Mouse (Mus musculus) urinary bladder, postnatal 25 days (tissue): ENCODE results near the gene Gm20532.

Experiments used
- DNase-seq: peaks from one replicate; pipeline ENCODE4 v3.0.0; 2022; ENCODE audit warnings: low spot score

Gene Gm20532

DNA sequence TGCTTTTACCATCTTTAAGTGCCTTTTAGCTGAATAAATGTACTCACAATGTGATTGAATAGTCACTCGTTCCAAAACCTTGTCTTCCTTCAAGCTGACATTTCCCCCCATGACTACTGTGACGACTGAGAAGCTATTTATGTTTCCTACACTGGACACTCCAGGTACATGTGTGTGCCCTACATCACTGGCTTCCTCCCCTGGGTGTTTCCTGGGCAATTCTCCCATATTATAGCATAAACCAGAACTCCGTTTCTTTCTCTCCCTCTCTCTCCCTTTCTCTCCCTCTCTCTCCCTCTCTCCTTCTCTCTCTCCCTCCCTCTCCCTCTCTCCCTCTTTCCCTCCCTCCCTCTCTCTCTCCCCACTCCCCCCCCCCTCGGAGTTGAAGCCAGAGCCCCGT lies 12.6 kb upstream of the Gm20532 start:
- no peak for DNase-seq

DNA sequence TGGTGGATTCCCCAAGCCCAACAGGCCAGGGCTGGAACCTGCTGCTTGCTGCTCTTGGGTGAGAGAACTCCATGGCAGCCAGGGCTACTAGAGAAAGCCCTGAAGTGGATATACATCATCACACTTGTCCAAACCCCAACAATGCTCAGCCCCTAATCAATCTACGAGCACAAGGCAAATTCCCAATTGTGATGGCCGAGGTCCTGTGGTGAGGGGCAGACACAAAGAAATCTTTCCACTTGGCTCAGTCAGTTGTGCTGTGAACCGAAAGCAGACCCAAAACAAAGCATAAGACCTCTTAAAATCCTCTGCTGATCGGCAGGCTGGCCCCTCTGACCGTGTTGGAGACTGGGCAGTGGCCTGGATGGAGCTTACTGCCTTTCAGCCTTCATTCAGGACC lies 11.6 kb upstream of the Gm20532 start:
- no peak for DNase-seq

DNA sequence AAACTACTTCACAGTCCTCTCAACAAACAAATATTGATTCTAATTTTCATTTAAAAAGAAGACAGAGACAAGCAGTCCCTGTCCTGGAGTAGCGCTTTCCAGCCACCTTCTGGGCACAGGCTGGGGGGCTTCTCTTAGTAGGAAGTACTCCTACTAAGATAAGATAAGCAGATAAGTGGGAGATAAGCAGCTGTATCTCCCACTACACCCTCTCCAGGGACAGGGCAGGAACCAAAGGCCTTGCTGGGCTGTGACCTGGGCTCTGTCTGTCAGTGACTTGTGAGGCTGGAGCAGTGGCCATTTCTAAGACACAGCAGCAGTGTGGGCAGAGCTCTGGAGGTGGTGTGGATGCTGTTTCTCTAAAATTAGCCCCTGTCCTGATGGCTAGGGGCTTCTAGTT lies 11.1 kb upstream of the Gm20532 start:
- DNase-seq, result no peak

DNA sequence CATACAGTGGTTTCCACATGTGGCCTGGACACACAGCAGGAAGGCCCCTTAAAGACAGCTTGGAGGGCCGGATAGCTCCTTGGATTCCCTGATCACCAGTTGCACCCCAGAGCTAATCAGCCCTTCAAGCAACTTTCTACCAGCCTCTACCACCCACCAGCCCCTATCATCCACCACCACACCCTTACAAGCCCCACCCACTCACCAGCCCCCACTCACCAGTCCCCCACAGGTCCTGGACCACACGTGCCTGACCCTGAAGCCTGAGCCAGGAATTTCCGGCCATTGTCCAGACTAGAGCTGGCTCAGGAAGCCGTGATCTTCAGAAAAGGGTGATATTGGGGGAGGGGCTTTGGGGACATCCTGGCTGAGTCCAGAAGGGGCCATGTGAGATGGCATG lies 10.6 kb upstream of the Gm20532 start:
- DNase-seq, result no peak

DNA sequence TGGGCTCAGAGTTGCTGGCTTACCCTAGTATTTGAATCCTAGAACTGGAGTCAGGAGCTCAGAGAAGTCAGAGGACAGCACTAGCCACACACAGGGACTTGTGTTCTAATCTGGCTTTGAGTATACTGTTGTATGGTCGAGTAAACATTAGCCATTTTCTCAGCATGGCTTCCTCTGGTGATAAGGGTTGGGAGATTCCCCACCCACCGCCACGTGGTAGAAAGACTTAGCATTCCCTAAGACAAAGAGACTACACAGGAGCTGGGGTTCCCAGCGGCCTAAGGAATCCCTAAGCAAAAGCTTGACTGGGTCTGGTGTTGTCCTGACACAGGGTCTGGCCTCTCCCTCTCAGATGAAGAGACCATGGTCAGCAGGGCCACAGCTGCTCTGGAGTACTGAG lies 10.0 kb upstream of the Gm20532 start:
- no peak for DNase-seq

DNA sequence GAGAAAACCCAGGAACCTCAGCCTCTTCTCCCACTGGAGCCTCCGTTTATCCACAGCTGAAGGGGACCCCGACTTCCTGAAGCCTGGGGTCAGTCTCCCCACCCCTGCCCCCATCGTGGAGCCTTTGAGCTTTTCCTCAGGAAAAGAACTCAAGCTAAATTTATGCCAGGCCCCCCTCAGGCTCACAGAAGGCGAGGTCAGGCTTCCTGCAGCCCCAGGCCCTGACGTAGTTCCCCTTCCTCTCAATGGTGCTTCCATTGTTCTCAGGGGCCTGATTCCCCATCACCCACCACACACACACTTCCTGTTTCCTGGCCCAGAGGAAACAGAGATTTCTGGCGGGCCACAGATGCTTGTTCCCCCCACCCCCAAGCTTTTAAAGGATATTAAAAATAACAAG lies 8.1 kb upstream of the Gm20532 start:
- DNase-seq, result no peak

DNA sequence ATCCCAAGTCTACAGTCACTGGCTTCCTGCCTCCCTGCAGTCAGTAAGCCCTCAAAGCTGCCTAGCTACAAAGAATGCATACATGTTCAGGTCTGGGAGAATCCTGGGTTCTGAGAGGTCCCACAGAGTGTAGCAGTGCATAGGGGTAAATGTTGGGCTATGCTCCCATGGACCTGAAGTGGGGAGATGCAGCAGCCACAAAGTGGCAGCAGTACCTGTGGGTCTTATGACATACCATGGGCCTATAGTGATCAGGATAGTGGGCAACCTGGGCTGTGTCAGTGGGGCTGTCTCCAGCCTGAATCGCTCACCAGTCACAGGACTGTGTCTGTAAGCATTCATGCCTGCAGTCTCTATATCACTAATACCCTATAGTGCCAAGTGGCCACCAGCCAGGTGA lies 6.7 kb upstream of the Gm20532 start, which contains the start of gene Egfl7:
Gene Egfl7, plus strand, starts transcription at position 301 of the 400 bp plus-strand sequence.
- DNase-seq, result no peak

DNA sequence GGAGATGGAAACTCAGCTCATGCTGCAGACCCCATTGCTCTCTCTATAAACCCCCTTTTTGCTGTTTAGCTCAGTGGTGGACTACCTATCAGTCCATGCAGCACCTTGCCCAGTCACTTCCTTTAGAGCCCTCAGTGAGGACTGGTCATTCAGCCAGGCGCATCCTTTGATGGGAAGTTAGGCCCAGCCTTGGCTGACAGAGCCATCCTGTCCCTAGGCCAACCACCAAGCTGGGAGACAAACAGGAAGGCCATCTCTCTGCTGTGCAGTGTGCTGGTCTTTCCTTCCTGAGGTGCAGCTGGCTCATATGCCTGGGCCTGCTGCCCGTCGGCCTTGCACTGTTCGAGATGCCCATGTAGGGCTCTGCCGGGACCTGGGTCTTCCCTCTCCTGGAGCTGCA lies 5.7 kb upstream of the Gm20532 start:
- DNase-seq, result no peak

DNA sequence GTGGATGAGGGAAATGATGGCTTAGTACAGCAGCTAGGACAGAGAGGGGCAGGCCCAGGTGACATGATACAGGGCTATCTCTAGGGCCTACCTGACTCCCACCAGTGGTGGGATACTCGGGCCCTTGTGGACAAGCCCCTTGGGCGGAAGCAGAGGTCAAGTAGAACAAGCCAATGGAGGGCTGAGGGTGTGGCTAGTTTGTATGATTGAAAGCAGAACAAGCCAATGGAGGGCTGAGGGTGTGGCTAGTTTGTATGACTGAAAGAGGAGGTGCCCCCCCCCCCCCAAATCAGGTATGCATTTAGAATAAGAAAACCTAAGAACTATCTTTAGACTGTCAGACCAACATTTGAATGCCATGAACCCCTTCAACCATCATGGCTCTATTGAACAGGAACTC lies 4.2 kb upstream of the Gm20532 start:
- no peak for DNase-seq

DNA sequence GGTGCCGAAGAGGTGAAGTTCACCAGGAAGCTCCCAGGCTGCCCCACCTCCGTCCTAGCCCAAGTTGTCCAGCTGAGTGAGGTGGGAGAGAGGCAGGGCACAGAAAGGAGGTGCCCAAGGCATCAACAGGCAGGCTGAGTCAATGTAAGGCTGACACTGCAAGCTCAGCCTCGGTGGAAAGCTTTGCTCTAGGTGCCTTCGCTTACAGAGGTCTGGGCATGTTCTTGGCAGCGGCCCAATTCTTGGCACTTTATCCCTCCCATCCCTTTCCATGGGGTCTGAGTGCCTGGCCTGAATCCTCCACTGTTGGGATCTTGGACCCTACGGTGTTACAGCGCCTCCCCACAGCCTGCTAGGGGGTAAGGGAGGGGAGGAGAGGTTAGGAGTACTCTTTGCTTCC lies 3.7 kb upstream of the Gm20532 start:
- DNase-seq, result no peak

DNA sequence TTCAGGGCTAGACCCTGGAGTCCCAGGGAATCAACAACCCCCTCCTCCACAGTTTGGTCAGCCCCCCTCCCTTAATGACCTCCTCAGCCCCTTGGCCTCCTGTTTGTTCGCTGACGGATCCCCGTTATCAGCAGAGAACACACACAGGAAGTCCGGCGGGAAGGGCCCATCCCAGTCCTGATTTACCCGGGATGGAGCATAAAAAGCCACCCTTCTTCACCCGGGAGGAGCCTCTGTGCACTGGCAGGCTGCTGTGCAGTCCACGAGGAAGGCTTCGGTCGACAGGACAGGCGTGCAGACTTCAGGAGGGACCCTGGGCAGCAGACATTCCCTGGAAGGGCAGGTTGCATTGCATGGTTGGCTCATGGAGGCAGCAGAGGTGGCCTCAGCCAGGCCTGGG lies 2.8 kb upstream of the Gm20532 start:
- DNase-seq, result no peak

DNA sequence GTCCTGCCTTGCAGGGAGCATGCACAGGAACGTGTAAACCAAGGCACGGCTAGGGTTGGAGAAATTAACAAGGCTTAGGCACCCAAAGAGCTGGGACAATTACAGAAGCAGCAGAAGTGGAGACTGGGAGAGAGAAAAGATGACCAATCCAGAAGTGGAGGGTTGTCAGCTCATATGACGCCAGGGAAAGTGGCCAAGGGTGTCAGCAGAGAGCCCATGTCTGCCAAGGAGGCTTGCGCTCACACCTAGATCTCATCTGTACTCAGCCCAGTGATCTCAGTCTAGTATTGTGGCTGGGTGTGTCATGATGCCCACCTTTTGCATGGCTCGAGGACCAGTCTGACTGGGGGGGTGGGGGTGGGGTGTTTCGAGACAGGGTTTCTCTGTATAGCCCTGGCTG lies 726 bp upstream of the Gm20532 start:
- no peak for DNase-seq

DNA sequence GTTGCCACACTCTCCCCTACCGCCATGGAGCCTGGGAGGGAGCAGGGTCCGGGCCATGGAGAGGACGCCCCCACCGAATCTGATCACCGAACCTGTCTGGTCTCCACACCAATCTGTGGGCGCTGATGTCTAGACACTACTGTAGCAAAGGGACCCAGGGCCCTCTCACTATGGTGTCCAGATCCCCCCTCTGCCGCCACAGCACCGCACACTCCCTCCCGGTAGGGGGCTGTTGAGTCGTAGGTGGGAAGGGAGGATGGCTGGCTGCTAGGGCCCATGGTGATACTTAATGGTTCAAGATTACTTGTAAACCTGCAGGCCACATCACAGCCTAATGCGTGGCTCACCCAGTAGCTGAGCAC lies 586 bp downstream of the Gm20532 start:
- DNase-seq, result no peak

DNA sequence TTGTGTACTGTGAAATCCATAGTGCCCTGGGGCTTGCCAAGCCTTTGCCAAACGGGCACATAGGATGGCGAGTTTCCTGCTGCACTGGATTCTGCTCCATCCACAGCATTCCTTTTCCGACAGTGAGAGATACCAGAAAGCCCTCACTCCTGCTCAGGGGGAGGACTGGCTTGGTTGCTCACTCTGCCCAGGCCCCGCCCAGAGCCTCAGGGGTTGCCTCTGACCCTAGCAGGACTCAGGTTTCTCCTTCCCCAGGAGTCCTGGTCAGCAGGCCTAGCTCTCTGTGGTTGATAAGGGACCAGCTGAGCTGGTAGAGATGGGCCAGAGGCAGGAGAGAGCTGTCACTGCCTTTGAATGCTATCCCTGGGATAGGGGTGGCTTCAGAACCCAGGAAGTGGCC lies 2.1 kb downstream of the Gm20532 start:
- no peak for DNase-seq

DNA sequence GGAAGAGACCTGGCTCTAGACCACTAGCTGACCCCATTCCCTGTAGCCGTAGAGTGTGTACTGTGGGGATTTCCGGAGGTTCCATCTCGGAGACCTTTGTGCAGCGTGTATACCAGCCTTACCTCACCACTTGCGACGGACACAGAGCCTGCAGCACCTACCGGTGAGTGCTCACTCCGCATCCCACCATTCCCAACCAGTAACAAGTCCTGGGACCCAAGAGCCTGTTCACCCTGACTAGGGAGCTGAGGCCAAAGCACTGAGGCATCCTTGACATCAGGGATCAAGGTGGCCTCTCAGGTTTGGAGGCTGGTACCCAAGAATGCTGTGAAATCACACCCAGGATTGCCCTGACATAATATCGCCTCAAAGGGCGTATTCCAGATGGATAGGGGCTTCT lies 2.8 kb downstream of the Gm20532 start:
- DNase-seq, result no peak

DNA sequence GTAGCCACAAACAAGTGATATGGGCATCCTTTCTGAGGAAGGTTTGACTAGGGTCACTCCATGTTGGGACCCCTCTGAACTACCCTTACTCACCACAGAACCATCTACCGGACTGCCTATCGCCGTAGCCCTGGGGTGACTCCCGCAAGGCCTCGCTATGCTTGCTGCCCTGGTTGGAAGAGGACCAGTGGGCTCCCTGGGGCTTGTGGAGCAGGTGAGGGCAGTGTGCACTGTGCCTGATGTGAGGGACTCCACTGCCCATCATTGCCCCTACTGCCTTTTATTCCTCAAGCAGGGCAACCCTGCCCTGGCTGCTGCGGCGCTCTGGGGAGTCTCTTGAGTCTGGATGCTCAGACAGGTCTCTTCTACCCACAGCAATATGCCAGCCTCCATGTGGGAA lies 3.8 kb downstream of the Gm20532 start:
- DNase-seq, result no peak

DNA sequence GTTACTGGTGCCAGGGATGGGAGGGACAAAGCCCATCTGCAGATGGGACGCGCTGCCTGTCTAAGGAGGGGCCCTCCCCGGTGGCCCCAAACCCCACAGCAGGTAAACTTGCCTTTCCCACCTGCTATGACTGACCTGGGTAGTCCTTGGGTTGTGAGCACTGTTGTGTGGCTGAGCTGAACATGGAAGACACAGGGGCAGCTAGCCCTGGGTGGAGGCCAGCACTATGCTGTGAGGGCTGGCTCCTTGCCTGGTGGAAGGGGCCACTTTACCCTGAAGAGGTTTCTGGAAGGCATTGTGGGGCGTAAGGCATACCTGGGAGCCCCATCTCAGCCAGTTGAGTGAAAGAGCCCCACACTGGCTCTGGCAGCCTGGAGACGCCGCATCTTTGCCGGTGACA lies 4.5 kb downstream of the Gm20532 start:
- DNase-seq, result no peak

DNA sequence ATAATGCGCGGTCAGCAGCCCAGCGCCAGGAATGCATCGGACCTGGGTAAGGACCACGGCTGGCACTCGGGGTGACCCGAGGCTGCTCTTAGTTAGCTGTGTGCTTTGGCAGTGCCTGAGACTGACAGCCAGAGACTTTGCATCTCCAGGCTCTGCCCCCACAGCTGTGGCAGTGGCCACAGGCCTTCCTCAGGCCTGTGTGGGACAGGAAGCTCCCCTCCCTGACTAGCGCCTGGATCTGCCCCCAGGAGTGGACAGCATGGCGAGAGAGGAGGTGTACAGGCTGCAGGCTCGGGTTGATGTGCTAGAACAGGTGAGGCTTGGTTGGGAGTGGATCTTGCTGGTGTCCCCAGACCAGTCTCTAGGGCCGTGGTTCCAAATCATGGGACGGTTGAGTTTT lies 5.0 kb downstream of the Gm20532 start:
- DNase-seq, result no peak

DNA sequence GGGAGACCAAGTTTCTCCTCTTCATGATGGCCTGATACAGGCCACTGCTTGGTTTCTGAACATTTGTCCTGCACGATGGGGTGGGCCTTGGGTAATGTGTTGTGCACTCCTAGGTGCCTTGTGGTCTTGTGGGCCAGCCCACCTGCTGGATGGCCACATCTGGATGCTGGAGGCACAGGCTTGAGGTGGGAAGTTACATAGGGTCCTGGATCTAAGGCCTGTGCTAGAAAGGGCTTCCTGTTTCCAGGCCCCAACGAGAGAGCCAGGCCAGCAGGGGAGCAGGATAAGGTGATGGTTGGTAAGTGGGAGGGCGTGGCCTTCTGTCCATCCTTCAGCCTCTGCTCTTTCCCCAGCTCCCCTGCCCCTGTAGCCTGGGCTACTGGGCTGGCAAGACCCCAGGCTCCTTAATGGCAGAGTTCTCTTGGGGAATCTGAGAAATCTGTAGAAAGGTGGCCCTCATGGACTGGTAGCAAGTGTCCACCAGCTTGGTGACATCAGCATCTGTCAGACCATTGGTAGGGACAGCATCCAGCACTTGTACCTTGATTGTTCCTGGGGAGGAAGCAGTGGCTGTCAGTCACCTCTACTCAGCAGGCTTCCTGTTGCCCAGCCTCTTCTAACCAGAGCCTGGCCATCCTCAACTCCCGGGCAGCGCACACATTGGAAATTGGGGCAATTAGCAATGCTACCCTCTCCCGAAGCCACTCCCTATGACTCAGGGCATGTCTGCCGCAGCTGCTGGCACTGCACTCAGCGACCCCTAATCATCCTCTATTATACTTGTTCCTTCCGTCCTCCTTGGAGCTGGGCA lies 7.0 kb downstream of the Gm20532 start:
- DNase-seq, result no peak

DNA sequence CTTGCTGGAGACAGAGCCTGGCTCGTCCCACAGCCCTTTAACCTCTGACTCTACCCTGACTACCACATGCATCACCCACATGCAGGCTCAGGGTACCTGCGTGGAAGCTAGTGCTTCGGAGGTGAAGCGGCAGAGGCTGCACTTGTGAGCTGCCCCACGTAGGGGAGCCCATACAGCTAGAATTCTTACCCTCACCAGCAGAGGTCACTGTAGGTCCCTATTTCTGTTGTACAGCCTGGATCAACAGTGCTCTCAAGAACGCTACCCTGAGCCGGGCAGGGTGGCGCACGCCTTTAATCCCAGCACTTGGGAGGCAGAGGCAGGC lies 7.5 kb downstream of the Gm20532 start:
- DNase-seq, result no peak

DNA sequence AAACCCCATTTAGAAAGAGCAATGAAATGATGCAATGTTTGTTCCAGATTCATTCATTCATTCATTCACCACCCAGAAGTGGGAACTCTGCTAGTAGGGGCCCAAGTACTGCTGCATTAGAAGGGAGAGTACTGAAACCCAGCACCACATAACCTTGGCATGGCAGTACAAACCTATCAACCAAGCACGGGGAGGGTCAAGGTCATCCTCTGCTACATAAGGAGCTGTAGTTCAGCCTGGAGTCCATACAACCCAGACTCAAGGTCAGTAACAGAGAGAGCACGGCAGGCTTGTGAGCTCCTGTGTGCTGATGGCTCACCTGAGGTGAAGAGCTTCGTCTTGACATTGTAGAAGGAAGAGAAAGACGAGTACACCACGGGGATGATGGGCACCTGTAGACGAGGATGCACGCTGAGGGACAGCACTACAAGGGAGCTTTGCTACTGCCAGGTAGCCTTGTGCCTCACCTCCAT lies 8.1 kb downstream of the Gm20532 start:
- no peak for DNase-seq

DNA sequence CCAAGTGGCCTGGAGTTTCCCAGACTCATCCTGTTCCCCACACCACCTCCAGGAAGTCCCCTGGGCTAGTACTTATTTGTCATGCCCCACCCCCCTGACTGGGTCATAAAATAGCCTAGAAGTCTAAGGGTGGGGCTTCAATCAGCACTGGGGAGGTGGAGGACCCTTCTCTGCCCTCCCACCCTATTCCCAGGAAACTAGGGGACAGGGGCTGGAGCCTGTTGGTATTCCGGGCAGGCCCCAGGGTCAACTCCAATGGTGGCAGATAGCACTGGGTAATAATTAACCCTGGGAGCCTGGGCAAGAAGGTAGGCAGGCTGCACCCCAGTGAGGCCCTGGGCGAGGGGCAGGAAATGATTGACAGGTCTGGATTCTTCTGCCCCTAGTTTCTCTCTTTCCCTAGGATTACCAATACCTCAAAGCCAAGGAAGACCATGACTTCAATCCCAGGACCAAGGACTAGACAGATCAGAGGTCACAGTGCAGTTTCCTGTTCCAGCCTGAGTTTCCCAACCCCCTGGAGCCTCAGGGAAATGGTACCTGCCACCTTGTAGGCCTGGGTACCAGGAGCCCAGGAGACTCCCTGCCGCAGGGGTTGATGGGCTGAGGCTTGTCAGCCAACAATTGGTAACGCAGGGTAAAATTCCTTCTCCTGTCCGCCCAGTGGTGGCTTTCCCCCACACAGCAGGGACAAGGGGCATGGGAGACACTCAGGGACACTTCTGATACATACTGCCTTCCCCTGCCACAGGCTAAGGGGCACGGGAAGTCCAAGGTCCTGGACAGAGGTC lies 8.7 kb downstream of the Gm20532 start:
- no peak for DNase-seq

DNA sequence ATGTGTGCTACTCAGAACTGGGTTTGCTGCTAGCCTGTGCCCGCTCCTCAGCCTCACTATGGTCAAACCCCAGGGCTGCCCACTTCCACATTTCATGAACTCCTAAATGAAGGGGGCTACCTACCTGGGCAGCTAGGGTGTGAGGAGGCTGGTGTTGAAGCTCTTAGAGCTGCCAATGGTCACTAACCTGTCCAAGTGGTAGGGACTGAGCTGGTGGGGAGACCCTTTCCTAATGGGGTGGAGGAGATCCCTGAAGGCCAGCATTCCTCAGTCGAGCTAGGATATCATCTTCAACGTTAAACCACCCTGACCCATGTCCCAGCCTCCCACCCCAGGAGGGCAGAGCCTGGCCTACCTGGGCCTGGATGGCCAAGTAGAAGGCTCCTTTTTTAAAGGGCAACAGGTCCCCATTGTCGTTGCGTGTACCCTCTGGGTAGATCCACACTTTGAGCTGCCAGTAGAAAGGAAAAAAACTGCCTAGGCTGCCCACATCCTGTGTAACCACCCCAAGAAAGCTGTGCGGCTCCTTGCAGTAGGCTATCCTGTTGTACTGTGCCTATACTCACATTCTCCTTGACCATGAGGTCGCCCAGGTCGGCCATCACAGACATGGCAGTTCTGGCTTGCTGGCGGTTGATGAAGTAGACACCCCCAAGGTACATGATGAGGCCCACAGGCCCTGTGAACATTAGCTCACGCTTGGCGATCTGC lies 9.4 kb downstream of the Gm20532 start:
- DNase-seq, result no peak
